Mouse (Mus musculus) lung, embryonic 14.5 days (tissue): ENCODE data around the gene Bmp2k. TPM values are rescaled to one million over a fixed set of nuclear protein-coding genes. Genes with fewer than 3 reads are reported as not detected.

Experiments
- ATAC-seq: fragments of 200-750 bp; cut with Nextera tagmentation; 2 replicates; pipeline ENCODE4 v1.8.0; 2017; ENCODE audit warnings: mild to moderate bottlenecking, moderate TSS enrichment, moderate library complexity; ENCODE audit not compliant: insufficient read depth
- DNase-seq: peaks from one replicate; pipeline ENCODE4 v3.0.0-alpha.2; 2015
- H3K27ac ChIP-seq: fragments of 300-500 bp; sonication (generic); 2 replicates; pipeline ENCODE4 v1.5.1; 2014; ENCODE audit warnings: low read depth, mild to moderate bottlenecking, moderate library complexity
- H3K27me3 ChIP-seq: fragments of 300-500 bp; sonication (generic); 2 replicates; pipeline ENCODE4 v1.6.1; 2014; ENCODE audit warnings: low read length, control low read depth; ENCODE audit not compliant: insufficient read depth
- H3K36me3 ChIP-seq: fragments of 300-500 bp; sonication (generic); 2 replicates; pipeline ENCODE4 v1.6.1; 2014; ENCODE audit warnings: control low read depth; ENCODE audit not compliant: insufficient read depth
- H3K4me1 ChIP-seq: fragments of 300-500 bp; sonication (generic); 2 replicates; pipeline ENCODE4 v1.6.1; 2014; ENCODE audit warnings: antibody characterized with exemption, control low read depth; ENCODE audit not compliant: insufficient read depth
- H3K4me2 ChIP-seq: fragments of 300-500 bp; sonication (generic); 2 replicates; pipeline ENCODE4 v1.6.1; 2014; ENCODE audit warnings: mild to moderate bottlenecking
- H3K4me3 ChIP-seq: fragments of 300-500 bp; sonication (generic); 2 replicates; pipeline ENCODE4 v1.5.1; 2014; ENCODE audit warnings: low read depth, low read length
- H3K9ac ChIP-seq: fragments of 300-500 bp; sonication (generic); 2 replicates; pipeline ENCODE4 v1.6.1; 2014
- H3K9me3 ChIP-seq: fragments of 300-500 bp; sonication (generic); 2 replicates; pipeline ENCODE4 v1.6.1; 2016; ENCODE audit warnings: low read depth, low read length, control low read depth
- CTCF ChIP-seq: IDR thresholded peaks from 2 replicates; pipeline ENCODE4 v1.5.1; 2016; ENCODE audit warnings: antibody characterized with exemption, low read depth
- WGBS: fragments of 180-500 bp; shearing (Covaris S2); extraction: QIAGEN DNeasy Blood & Tissue Kit; methylation state at CpG from one replicate; pipeline ENCODE4 v1.1.7; 2014; 5-methylcytosine and 5-hydroxymethylcytosine counted together
- polyA plus RNA-seq: library from polyadenylated mRNA; unstranded; fragments of >200 nt; fragmentation: Nextera tagmentation; extraction: Ambion mirVana; gene quantifications from 2 replicates; pipeline ENCODE4 v1.2.1, GENCODE M21; 2014

Gene Bmp2k
- polyA plus RNA-seq: 11.0 and 12.1 TPM in 2 replicates

DNA sequence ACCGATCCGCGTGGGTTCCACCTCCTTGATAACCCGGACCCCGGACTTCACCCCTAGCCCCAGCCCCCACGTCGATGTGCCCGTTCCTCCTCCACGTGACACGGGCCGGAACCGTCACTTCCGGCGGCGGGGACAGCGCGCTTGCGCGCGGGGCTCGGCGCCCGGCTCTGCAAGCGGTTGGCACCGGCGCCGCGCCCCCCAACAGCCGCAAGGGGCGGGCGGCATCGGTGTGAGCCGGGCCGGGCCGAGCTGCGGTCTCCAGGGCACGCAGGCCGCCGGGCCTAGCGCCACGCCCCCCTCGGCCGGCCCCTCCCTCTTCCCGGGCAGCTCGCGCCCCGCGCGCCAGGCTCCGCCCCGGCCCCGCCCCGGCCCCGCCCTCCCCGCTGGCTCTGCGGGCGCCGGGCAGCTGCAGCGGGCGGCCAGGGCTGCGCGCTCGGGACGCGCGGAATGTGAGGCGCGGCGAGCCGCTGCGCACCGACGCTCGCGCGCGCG is at the start of gene Bmp2k:
TSS of gene Bmp2k (plus strand) at position 380 of the 492 bp plus-strand sequence.
- H3K9me3 ChIP-seq: no peaks in the 10 kb centered on the region
- peak; percentile 93 for DNase-seq
- peak within 1 kb of the TSS; percentile 89 for H3K4me2 ChIP-seq
- peaks cover 9% of the 10 kb centered on the region; the same call in 1 of the 2 replicates for H3K4me1 ChIP-seq
- H3K36me3 ChIP-seq: no peaks in the 10 kb centered on the region
- H3K27ac ChIP-seq: peak within 1 kb of the TSS; percentile 95
- no peak for TF ChIP-seq CTCF
- peak within 1 kb of the TSS; percentile 79 for H3K9ac ChIP-seq
- no peaks in the 10 kb centered on the region for H3K27me3 ChIP-seq
- H3K4me3 ChIP-seq: peak within 1 kb of the TSS; percentile 81
- ATAC-seq: peak; percentile 96
- WGBS: under 1% methylated on average over 47 of the region's 78 CpGs

DNA sequence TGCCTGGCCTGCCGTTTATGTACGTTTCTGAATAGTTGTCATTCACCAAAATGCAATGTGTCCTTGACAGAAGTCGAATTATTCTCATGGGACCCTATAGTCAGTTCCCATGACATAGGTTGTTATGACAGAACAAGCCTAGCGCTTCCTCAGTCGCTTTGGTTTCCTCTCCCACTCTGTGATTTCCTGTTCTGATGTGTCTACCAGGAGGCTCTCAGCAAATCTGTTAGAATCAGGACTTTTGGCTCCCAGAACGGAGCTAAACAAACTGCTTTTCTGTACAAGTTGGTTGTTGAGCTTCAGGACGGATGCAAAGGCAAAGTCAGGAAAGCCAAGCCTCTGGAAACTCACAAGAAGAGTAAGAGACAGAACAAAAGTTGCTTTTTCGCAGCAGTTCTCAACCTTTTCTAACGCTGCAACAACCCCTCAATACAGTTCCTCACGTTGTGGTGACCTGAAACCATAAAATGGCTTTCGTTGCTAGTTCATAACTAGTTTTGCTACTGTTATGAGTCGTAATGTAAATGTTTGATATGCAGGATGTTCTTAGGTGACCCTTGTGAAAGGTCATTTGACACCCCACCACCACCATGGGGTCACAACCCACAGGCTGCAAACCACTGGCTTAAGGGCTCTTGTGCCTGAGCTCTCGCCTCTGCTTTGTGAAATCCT is 48.5 kb upstream of the Bmp2k start:
- H3K27ac ChIP-seq: no peak overlapping the region
- no peak overlapping the region for H3K4me3 ChIP-seq
- WGBS: 71% methylated on average over 13 of the region's 13 CpGs
- H3K9ac ChIP-seq: no peak overlapping the region
- no peaks in the 10 kb centered on the region for H3K9me3 ChIP-seq
- H3K36me3 ChIP-seq: no peaks in the 10 kb centered on the region
- ATAC-seq (no peak), DNase-seq (peak; percentile 20)
- H3K4me1 ChIP-seq: no peaks in the 10 kb centered on the region
- TF ChIP-seq CTCF: no peak
- H3K4me2 ChIP-seq: no peak overlapping the region
- no peaks in the 10 kb centered on the region for H3K27me3 ChIP-seq

DNA sequence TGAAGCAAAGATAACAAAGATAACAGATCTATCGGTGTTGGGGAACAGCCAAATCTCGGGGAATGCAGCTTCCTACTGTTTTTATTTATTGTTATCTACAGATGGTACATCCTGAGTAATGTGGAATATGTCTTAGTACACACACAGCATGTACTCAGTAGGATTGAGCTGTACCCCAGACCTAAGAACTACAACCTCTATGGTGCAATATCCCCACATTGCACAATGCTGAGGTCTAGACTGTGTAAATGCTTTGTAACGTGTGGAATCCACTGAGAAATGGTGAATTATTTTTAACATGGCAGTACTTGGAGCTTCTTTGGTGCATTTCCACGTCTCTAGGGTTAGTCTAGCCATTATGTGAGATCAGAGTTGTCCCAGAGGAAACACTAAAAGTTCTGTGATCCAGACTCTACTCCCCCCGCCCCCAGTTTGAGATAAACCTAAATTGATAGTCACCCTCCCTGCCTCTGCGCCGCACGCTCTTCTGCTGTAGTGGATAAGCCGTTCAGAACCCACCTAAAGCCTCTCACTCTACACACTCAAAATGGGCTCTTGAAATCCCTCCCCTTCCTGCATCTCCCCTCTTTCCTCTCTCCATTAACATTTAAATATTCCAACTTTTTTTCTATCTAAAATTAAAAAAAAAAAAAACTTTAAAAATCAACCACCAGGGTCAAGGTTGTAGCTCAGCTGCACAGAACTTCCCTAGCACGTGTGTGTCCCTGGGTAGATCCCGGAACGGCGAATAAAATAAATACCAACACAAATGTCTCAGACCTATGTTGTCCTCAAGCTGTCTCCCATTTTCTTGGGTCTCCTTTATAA is 47.4 kb upstream of the Bmp2k start:
- Histone ChIP-seq H3K4me1 (no peaks in the 10 kb centered on the region), H3K27ac (no peak overlapping the region)
- 78% methylated on average over 13 of the region's 13 CpGs for WGBS

DNA sequence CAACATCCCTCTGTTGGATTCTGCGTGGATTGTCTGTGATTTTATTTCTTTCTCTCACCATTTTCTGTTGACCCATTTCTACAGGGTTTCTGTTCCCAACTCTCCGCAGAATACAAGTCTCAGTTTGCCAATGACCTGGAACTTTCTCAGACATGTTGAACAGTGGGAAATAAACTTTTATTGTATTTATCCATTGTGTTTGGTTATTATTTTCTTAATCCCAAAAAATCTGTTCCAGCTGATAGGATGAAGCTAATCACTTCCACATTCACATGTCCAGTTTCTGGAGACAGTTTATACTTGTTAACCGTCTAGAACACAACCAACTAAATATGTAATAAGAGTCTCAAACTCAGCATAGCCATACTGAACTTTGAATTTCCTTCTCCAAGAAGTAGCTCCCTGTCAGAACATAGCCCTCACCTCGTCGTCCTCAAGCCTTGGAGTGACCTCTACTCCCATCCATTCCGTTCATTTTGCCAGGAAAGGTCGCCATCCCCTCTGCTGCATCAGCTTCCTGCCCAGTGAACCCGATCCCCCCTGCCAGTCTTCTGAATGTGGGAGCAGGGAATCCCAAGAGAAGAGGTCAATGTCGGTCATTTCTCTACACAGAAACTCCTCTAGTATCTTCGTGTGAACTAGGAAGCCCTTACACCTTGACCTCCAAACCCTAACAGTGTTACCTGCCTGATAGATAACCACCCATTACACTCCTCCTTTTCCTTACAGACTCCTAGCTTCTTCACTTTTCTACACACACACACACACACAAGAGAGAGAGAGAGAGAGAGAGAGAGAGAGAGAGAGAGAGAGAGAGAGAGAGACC is 46.6 kb upstream of the Bmp2k start:
- H3K27ac ChIP-seq: no peak overlapping the region
- H3K4me2 ChIP-seq: no peak overlapping the region
- no peaks in the 10 kb centered on the region for H3K36me3 ChIP-seq
- 67% methylated on average over 10 of the region's 10 CpGs for whole genome bisulfite sequencing
- H3K27me3 ChIP-seq: no peaks in the 10 kb centered on the region
- no peak for TF ChIP-seq CTCF
- H3K9ac ChIP-seq: no peak overlapping the region
- no peak overlapping the region for H3K4me3 ChIP-seq
- H3K9me3 ChIP-seq: no peaks in the 10 kb centered on the region
- no peak for DNase-seq
- no peaks in the 10 kb centered on the region for H3K4me1 ChIP-seq
- no peak for ATAC-seq

More for the DNA sequence above, 47.4 kb upstream of the Bmp2k start:
- no peak overlapping the region for H3K4me3 ChIP-seq
- no peak for DNase-seq
- H3K9ac ChIP-seq: no peak overlapping the region
- no peak overlapping the region for H3K4me2 ChIP-seq
- no peak for TF ChIP-seq CTCF
- H3K27me3 ChIP-seq: no peaks in the 10 kb centered on the region
- H3K9me3 ChIP-seq: no peaks in the 10 kb centered on the region
- H3K36me3 ChIP-seq: no peaks in the 10 kb centered on the region
- ATAC-seq: no peak

DNA sequence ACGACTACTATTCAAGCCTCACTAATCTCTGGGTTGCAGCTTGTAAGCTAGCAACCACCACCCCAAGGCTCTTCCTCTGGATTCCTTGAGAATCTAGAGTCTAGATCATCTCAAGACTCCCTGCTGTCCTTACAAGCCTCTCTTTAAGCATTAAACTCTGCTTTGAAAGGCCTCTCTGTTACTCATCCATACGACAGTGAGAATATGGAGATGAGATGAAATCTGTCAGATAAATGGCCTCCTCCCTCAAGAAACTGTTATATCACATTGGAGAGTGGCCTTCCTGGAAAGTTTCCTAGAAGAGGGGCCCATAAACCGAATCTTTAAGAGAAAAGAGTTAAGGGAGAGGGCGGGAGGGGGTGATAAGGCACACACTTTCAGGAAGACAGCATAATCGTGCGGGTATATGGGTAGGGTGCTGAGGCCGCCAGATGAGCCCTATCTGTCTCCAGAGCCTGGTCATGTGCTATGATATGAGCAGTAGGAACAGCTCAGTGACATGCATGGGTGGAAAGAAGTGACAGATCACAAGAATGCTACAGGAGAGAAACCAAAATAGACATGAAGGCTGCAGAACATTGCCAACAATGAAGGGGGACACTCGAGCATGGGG is 45.9 kb upstream of the Bmp2k start:
- DNase-seq (no peak), ATAC-seq (peak; percentile 76)
- Histone ChIP-seq H3K4me2 (no peak overlapping the region; the same call in 1 of the 2 replicates), H3K4me3 (no peak overlapping the region), H3K9me3 (no peaks in the 10 kb centered on the region), H3K27ac (no peak overlapping the region), H3K27me3 (no peaks in the 10 kb centered on the region), H3K36me3 (no peaks in the 10 kb centered on the region), H3K4me1 (no peaks in the 10 kb centered on the region), H3K9ac (no peak overlapping the region)
- TF ChIP-seq CTCF: no peak
- WGBS: 65% methylated on average over 8 of the region's 8 CpGs

DNA sequence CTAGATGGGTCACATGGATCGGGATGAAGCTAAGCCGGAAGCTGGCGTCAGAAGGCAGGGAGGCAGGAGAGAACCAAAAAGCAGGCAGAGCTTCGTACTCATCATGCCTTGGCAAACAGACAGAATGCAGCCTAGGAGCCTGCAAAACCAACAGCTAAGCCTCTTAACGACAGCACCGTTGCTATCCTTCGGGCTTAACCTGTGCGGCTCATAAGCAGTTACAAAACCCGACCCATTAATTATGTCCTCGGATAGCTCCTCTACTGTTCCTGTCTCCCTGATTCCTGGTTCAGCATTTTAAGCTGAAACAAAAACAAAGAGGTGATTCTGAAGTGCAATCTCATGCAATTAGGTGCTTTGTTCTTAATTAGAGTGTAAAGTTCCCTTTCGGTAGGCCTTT is 43.4 kb upstream of the Bmp2k start:
- no peak for DNase-seq
- H3K4me2 ChIP-seq: no peak overlapping the region
- no peak overlapping the region for H3K4me3 ChIP-seq
- TF ChIP-seq CTCF: no peak
- ATAC-seq: no peak
- WGBS: 66% methylated on average over 11 of the region's 11 CpGs
- no peaks in the 10 kb centered on the region for H3K36me3 ChIP-seq
- H3K4me1 ChIP-seq: no peaks in the 10 kb centered on the region
- no peaks in the 10 kb centered on the region for H3K9me3 ChIP-seq
- no peak overlapping the region for H3K27ac ChIP-seq
- no peaks in the 10 kb centered on the region for H3K27me3 ChIP-seq
- H3K9ac ChIP-seq: no peak overlapping the region
